Mouse (Mus musculus): ENCODE results near the gene Irx5.

Irx5 gene

DNA sequence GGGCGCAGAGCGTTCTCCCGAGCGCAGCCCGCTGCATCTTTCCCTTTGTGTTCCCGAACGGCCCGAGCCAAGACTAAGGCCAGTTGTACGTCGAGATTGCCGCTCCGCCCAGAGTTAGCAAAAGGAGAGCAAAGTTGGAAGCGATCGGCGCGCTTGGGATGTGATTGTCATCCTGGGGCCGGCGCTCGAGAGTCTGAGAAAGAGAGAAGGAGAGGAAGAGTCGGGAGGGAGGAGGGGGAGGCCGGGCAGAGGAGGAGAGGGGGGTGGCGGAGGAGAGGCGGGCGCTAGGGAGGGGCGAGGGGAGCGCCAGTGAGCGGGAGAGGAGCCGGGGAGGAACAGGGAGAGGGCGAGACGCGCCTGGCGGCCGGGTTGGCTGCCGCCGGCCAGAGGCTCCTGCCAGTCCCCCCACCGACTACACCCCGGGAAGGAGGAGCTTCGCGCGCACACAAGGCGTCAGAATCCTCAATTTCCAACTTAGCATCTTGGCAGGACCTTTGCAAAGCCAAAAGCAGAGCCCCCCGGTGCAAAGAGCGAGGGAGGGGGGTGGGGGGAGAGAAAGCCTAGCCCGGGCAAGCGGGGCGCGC, at the start of gene Irx5:
TSS of gene Irx5 (plus strand) at position 228 of the 584 bp plus-strand sequence.
- peak; percentile 92 for DNase-seq

- no peak for DNase-seq
Observed at GRCm38 (mm10) chr8:92312178-92312577, 45.2 kb upstream of the Irx5 start.

DNA sequence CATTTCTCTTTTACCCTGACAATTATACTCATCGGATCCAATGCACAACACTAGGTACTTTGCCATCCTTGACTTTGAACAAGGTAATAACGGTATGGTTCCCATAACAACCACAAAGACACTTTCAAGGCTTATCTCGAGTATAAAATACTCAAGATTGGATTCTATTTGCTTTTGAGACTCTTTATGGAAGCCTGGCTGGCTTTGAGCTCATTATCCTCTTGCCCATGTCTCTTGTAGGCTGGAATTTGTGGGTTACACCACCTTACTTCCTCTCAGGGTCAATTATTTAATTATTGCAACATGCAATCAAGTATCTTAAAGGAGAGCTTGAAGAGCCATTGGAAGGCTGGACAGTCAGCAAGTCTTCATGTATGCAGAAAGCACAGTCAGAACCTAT, 43.7 kb upstream of the Irx5 start:
- no peak for DNase-seq

DNA sequence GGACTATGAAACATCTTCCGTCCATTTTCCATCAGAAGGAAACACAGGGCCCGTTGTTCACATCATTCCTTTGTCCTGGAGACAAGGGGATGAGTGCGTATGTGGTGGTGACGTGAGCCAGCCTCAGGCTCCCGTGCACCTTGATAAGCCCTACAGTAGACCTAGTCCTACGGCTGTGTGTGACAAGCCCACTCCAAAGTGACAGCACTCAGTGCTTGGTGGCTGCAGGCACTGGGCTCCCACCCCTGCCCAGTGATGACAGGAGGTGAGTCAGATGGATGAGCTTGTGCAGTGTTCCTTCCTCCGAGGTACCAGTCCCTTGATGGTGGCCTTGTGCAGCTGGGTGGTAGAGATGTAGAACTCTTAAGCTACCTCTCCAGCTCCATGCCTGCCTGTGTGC, 33.7 kb upstream of the Irx5 start:
- no peak for DNase-seq

DNA sequence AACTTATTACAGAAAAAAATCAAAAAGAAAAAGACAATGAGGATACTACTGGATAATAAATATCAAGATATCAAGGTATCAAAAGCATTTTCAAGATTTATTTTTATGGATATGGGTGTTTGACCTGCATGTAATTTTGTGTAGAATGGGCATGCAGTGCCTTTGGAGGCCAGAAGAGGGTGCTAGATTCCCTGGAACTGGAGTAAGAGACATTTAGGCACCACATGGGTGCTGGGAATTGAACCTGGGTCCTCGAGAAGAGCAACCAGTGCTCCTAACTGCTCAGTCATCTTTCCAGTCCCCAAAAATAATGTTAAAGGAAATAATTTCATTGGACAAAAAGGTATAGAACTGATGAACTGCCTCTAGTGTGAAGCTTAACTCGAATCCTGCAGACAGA, 30.2 kb upstream of the Irx5 start:
- no peak for DNase-seq

- DNase-seq, result no peak
Observed at GRCm38 (mm10) chr8:92329273-92329672, 28.2 kb upstream of the Irx5 start.

GRCm38 (mm10) chr8:92331811-92332210, 25.6 kb upstream of the Irx5 start:
- DNase-seq, result no peak

DNA sequence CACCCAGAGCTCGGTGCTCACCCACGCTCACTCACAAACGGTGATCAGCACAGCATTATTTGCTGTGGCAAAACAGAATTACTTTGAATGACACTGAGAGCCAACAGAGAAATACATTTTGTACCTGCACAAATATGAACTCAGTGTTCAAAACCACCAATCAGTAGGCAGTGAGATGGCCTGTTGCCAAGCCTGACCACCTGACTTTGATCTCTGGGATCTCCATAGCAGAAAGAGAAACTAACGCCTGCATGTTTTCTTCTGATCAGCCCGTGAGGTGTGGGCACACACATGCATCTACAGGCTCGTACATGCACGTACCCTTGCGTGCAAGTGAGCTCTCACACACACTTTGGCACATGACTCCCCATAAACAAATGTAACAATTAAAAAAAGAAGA, 24.0 kb upstream of the Irx5 start:
- DNase-seq, result no peak

DNA sequence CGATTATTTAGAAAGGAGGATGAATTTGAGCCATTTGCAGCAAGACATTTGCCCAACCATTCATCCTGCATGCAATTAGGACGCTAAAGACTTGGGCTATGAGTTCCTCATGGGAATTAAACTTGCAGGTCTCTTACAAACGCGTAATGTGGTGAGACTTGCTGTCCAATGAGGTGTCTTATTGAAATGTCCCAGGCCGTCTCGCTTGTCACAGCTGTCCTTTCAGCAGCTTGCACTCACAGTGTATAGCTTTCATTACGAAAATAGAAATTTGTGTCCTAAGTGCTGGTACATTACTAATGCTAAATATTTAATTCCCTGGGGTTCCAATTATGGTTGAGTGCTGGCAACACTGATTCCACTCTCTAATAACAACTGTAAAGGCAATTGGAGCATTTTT, 22.3 kb upstream of the Irx5 start:
- DNase-seq, result no peak

DNA sequence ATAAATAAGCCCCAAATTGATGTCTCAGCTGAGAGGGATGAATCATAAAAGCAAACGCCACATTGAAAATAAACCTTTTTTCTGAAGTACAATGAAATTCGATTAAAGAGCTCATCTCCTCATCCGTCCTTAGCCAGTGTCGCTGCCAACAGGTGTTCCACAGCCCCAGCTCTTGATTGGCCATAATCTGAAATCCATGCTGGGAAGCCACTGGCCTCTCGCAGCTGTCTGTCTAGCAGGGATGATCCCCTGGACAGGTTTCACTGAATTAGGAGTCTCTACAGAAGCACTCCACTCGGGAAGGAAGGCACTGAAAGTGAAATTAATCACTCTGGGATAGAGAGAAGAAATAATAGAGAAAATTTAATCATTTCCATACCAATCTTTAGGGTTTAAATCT, 21.4 kb upstream of the Irx5 start:
- no peak for DNase-seq

DNA sequence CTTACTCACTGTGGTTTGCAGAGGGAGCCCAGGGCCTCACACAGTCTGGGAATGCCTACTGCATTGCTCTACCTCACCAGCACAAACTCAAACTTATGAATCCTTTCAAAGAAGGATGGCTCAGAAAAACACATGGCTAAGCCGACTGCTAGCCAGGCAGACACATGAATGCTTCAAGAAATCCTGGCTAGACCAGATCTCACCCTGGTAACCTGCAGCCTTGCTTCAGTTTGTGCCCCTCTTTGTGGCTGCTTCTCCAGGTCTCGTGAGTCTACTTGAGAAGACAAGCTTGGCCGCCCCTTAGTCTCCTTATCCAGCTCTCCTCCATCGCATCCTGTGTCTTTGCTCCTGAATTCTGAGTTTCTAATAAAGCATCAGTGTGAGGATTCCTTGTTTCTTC, 13.9 kb upstream of the Irx5 start:
- DNase-seq, result no peak

DNA sequence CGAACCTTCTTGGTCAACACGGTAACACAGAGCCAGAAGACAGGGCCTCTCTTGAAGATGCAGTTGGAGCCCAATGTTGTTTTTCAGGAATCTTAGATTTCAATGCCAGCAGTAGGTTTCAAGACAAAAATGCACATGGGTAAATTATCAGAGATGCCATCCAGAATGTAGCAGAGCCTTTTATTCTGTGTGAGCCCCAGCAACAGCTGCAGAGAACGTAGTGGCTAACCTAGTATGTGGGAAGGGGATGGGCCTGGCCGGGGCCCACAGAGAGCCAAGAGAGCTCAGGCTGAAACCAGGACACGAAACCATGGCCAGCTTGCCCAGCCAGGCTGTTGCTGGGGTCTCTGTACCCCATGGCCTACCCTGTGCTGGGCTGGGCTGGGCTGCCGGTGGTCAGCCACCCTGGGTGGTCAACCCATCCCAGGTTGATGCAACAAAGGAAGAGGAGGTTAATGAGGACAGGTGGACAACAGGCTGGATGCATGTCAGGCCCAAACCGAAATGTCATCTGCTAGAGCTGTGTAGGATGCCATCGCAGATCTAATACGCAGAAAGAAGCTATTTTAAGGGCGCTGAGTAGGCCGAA, 7.4 kb upstream of the Irx5 start:
- no peak for DNase-seq

GRCm38 (mm10) chr8:92353405-92353804, 4.0 kb upstream of the Irx5 start:
- peak; percentile 22 for DNase-seq

DNA sequence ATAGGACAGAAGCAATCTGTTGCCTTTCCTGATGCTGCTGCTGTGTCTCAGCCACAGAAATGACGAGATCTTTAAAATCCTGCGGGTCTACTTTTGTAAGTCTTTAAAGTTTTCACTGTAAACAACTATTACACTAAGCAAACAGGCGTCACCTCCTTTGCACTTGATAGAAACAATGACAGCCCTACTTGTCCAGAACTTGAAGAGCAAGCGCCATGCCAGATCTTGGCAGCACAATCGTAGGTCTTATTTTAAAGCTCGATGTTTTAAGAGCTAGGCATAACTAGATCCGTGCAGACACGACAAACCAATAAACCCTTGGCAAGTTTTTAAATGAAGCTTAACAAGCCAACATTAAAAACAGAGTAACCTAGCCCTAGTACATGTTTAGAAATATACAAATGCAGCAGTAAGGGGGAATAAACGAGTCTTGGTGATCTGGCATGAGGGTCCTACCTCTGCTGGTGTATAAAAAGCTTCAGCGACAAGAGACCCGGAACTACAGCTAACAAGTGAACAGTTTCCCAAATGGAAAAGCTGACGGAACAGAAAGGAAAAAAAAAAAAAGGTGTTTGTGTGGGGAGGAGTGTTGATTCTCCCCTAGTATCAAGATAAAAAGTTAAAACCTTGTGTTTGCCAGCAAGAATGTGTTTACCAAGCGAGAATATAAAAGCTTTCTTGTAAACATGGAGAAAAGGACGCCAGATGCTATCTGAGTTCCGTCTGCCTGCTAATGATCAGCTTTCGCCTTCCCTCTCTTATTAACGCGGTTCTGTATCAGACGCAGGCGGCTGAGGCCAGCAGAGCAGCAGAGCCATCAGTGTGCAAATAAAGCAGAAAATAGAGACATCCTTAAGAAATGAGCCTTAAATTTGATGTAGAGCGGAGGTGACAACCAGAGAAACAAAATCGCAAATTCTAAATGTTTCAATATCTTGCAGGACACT, 2.6 kb upstream of the Irx5 start:
- peak; percentile 64 for DNase-seq

GRCm38 (mm10) chr8:92355701-92356612, 1.5 kb upstream of the Irx5 start:
- DNase-seq, result peak; percentile 100

GRCm38 (mm10) chr8:92356613-92357375, 631 bp upstream of the Irx5 start:
- DNase-seq, result no peak

GRCm38 (mm10) chr8:92358141-92358999, 945 bp downstream of the Irx5 start:
- no peak for DNase-seq

- DNase-seq, result peak; percentile 64
Observed at GRCm38 (mm10) chr8:92359000-92359832, 1.8 kb downstream of the Irx5 start.

DNA sequence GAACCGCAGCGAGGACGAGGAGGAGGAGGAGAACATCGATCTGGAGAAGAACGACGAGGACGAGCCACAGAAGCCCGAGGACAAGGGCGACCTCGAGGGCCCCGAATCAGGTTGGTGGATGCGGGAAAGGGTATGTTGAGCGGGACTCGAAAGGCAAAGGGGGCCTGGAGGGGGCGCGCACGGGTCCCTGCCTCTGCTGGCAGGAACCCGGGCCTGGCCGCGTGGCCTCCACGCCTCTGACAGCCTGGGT, 2.3 kb downstream of the Irx5 start:
- peak; percentile 73 for DNase-seq

GRCm38 (mm10) chr8:92360083-92360861, 2.8 kb downstream of the Irx5 start:
- peak; percentile 62 for DNase-seq
